Mouse (Mus musculus) CH12.LX (cell line): ENCODE data around the gene Zdhhc6. TPM values are rescaled to one million over a fixed set of nuclear protein-coding genes. Genes with fewer than 3 reads are reported as not detected.
A peak's percentile ranks its signal among the peaks of the same experiment; 100 is the strongest.

Source experiments
- DNase-seq: peaks from one replicate; pipeline ENCODE4 v3.0.0-alpha.2; 2013; ENCODE audit errors: extremely low read depth
- H3K27ac ChIP-seq: 2 replicates; pipeline ENCODE4 v1.5.1; 2012; ENCODE audit warnings: low read depth, mild to moderate bottlenecking, control low read depth, moderate library complexity; ENCODE audit not compliant: insufficient read depth
- H3K27me3 ChIP-seq: replicated peaks from 2 replicates; pipeline ENCODE3; 2012; ENCODE audit warnings: inconsistent platforms
- H3K36me3 ChIP-seq, 2 experiments: replicated peaks in 1 of 2; 2 replicates each; pipeline versions ENCODE3 to v1.6.1; 2012; ENCODE audit warnings: inconsistent platforms in 1 of 2, low read length in 1 of 2, mild to moderate bottlenecking in 1 of 2, mixed read lengths in 1 of 2, moderate library complexity in 1 of 2; ENCODE audit not compliant: control insufficient read depth in 1 of 2, insufficient read depth in 1 of 2
- H3K4me1 ChIP-seq, 2 experiments: 2 replicates each; pipeline ENCODE4 v1.6.1; 2012; ENCODE audit warnings: inconsistent platforms in 1 of 2, moderate library complexity in 1 of 2; ENCODE audit not compliant: insufficient read depth in 2 of 2, control insufficient read depth in 1 of 2
- H3K4me2 ChIP-seq: 2 replicates; pipeline ENCODE4 v1.6.1; 2012; ENCODE audit warnings: low read depth, mild to moderate bottlenecking, control low read depth; ENCODE audit not compliant: poor library complexity, insufficient read depth, severe bottlenecking
- H3K4me3 ChIP-seq, 3 experiments: fragments of 150-350 bp in 1 of 3; sonication (generic) in 1 of 3; replicated peaks in 1 of 3; 2 replicates each; pipeline versions ENCODE3 to v1.5.1; 2011 to 2012; ENCODE audit warnings: low read depth in 2 of 3, low read length in 2 of 3, mild to moderate bottlenecking in 2 of 3, moderate library complexity in 2 of 3, control low read depth in 1 of 3, improper control_type of control experiment in 1 of 3, inconsistent platforms in 1 of 3, mixed read lengths in 1 of 3; ENCODE audit not compliant: poor library complexity in 1 of 3
- H3K79me2 ChIP-seq: replicated peaks from 2 replicates; pipeline ENCODE4 v1.6.1; 2012; ENCODE audit warnings: mild to moderate bottlenecking, moderate library complexity; ENCODE audit not compliant: control insufficient read depth, poor library complexity, insufficient read depth, severe bottlenecking; ENCODE audit errors: extremely low read depth
- H3K9ac ChIP-seq: 2 replicates; pipeline ENCODE4 v1.6.1; 2012; ENCODE audit warnings: low read depth, mild to moderate bottlenecking, control low read depth, moderate library complexity; ENCODE audit not compliant: insufficient read depth
- H3K9me3 ChIP-seq: replicated peaks from 2 replicates; pipeline ENCODE3; 2012; ENCODE audit warnings: low read length, inconsistent platforms, mixed read lengths
- BHLHE40 ChIP-seq: IDR thresholded peaks from 2 replicates; pipeline ENCODE4 v1.6.1; 2011; ENCODE audit warnings: mild to moderate bottlenecking, low read depth, low read length, improper control_type of control experiment
- CHD1 ChIP-seq: IDR thresholded peaks from 2 replicates; pipeline ENCODE4 v1.6.1; 2012; ENCODE audit warnings: low read depth, low read length, improper control_type of control experiment, inconsistent platforms
- CHD2 ChIP-seq: IDR thresholded peaks from 2 replicates; pipeline ENCODE4 v1.6.1; 2011; ENCODE audit warnings: low read length, improper control_type of control experiment
- ELF1 ChIP-seq: IDR thresholded peaks from 2 replicates; pipeline ENCODE4 v1.6.1; 2014; ENCODE audit warnings: low read depth, mild to moderate bottlenecking, inconsistent platforms, low read length, improper control_type of control experiment
- JUN ChIP-seq: IDR thresholded peaks from 2 replicates; pipeline ENCODE4 v1.6.1; 2011; ENCODE audit warnings: low read depth, mild to moderate bottlenecking, low read length, improper control_type of control experiment, moderate library complexity; ENCODE audit not compliant: insufficient read depth
- MAFK ChIP-seq: IDR thresholded peaks from 2 replicates; pipeline ENCODE4 v1.6.1; 2011; ENCODE audit warnings: low read length, improper control_type of control experiment; ENCODE audit not compliant: insufficient replicate concordance
- MYC ChIP-seq: IDR thresholded peaks from 2 replicates; pipeline ENCODE4 v1.6.1; 2011; ENCODE audit warnings: low read depth, mild to moderate bottlenecking, improper control_type of control experiment, low read length
- NELFE ChIP-seq: IDR thresholded peaks from 2 replicates; pipeline ENCODE4 v1.6.1; 2011; ENCODE audit warnings: low read depth, low read length, improper control_type of control experiment
- NRF1 ChIP-seq: IDR thresholded peaks from 2 replicates; pipeline ENCODE4 v1.6.1; 2014; ENCODE audit warnings: low read depth, mild to moderate bottlenecking, inconsistent platforms, low read length, improper control_type of control experiment, moderate library complexity
- POLR2AphosphoS2 ChIP-seq: IDR thresholded peaks from 2 replicates; pipeline ENCODE4 v1.6.1; 2011; ENCODE audit warnings: low read depth, low read length, improper control_type of control experiment
- RAD21 ChIP-seq: IDR thresholded peaks from 2 replicates; pipeline ENCODE4 v1.6.1; 2011; ENCODE audit warnings: low read depth, mild to moderate bottlenecking, low read length, improper control_type of control experiment, moderate library complexity
- RCOR1 ChIP-seq: conservative IDR thresholded peaks from 2 replicates; pipeline ENCODE4 v1.6.1; 2012; ENCODE audit warnings: low read depth, mild to moderate bottlenecking, inconsistent platforms, low read length, improper control_type of control experiment
- SMC3 ChIP-seq: IDR thresholded peaks from 2 replicates; pipeline ENCODE4 v1.6.1; 2011; ENCODE audit warnings: low read depth, low read length, improper control_type of control experiment
- TBP ChIP-seq: conservative IDR thresholded peaks from 2 replicates; pipeline ENCODE4 v1.6.1; 2011; ENCODE audit warnings: low read depth, low read length, improper control_type of control experiment
- UBTF ChIP-seq: IDR thresholded peaks from 2 replicates; pipeline ENCODE4 v1.6.1; 2012; ENCODE audit warnings: low read depth, mild to moderate bottlenecking, inconsistent platforms, low read length, improper control_type of control experiment, moderate library complexity
- dilution Hi-C: fragments of 300-500 bp; cut with MboI; formaldehyde crosslinking; loops from 2 replicates; pipeline ENCODE4 v1.14.3; 2020; ENCODE audit warnings: low sequenced_read_pairs; ENCODE audit not compliant: extremely low pct_unique_long_range_greater_than_20kb, extremely low pct_ligation_motif_present
- in situ Hi-C: fragments of 300-500 bp; cut with MboI; formaldehyde crosslinking; loops from 3 replicates; pipeline ENCODE4 v1.14.3; 2019; ENCODE audit warnings: low sequenced_read_pairs, low pct_ligation_motif_present, low pct_unique_long_range_greater_than_20kb, mixed read lengths
- polyA plus RNA-seq: library from polyadenylated mRNA; unstranded; fragments of >175 nt; gene quantifications from 2 replicates; pipeline ENCODE4 v1.2.1, GENCODE M21; 2012; ENCODE audit warnings: low read depth; ENCODE audit not compliant: insufficient read length
- total RNA-seq, 2 experiments: library from RNA; depleted of rRNA; stranded (reverse); fragments of 300-350 nt in 1 of 2; fragments of >200 nt in 1 of 2; gene quantifications; 2 replicates each; pipeline ENCODE4 v1.2.3; 2012 to 2014

Gene Zdhhc6
- total and polyA plus RNA-seq, 3 experiments, result 101 to 143 (median 101) TPM

GRCm38 (mm10) chr19:55331776-55332175 is 15.9 kb upstream of the Zdhhc6 start:
- no peak for DNase-seq
- Histone ChIP-seq H3K27me3 (no peaks in the 10 kb centered on the region), H3K4me2 (no peak overlapping the region), H3K36me3 (peaks cover 37 to 78% of the 10 kb centered on the region in 2 experiments), H3K9ac (no peak overlapping the region), H3K9me3 (no peaks in the 10 kb centered on the region), H3K4me3 (no peak overlapping the region), H3K79me2 (no peaks in the 10 kb centered on the region), H3K4me1 (no peaks in the 10 kb centered on the region), H3K27ac (no peak overlapping the region)
- no peak for TF ChIP-seq CHD2
- no peak for TF ChIP-seq JUN
- no peak for TF ChIP-seq ELF1
- no peak for TF ChIP-seq MYC
- no peak for TF ChIP-seq BHLHE40
- in situ Hi-C loops, result no loop called here
- dilution Hi-C loops, result no loop called here

DNA sequence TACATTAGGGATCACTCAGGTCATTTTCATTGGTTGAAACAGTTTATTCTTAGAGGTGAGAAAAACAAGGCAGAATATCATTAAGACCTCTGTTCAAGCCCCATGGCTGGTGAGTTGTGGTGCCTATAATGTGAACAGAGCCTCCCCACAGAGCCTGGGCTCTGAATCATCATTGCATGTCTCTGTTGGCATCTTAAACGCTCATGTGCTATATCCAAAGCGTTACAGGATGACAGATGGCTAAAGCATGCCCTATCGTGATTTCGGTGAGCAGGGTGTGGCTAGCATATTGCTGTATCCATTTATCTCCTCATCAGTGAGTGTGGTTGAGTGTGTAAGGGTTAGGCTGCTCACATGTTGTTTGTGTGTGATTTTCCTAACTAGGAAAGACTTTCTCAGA is 11.7 kb upstream of the Zdhhc6 start:
- peaks cover 50 to 91% of the 10 kb centered on the region in 2 experiments for H3K36me3 ChIP-seq
- H3K4me1 ChIP-seq, result no peaks in the 10 kb centered on the region
- no peak for DNase-seq
- dilution Hi-C loops, result no loop called here
- H3K4me2 ChIP-seq, result no peak overlapping the region
- no peaks in the 10 kb centered on the region for H3K9me3 ChIP-seq
- in situ Hi-C loops, result loop anchor here (5.0 kb wide), 1 partner anchor 105 kb away; no protein-coding TSS in a partner anchor
- H3K9ac ChIP-seq, result no peak overlapping the region
- no peak overlapping the region for H3K4me3 ChIP-seq
- H3K79me2 ChIP-seq, result no peaks in the 10 kb centered on the region
- no peaks in the 10 kb centered on the region for H3K27me3 ChIP-seq
- no peak overlapping the region for H3K27ac ChIP-seq
- TF ChIP-seq UBTF (no peak), RAD21 (no peak), CHD1 (no peak), POLR2AphosphoS2 (no peak), BHLHE40 (no peak), CHD2 (no peak), MYC (no peak), MAFK (no peak)

GRCm38 (mm10) chr19:55322604-55323003 is 6.8 kb upstream of the Zdhhc6 start:
- H3K36me3 ChIP-seq, result peaks cover 20 to 63% of the 10 kb centered on the region in 2 experiments
- TF ChIP-seq JUN (no peak), NRF1 (no peak), NELFE (no peak), SMC3 (no peak), RCOR1 (no peak), TBP (no peak), MAFK (peak; percentile 93), UBTF (no peak), RAD21 (no peak)

More at GRCm38 (mm10) chr19:55322604-55323003, 6.8 kb upstream of the Zdhhc6 start:
- dilution Hi-C loops, result no loop called here
- Histone ChIP-seq H3K4me1 (peaks cover 0 to 15% of the 10 kb centered on the region in 2 experiments; a peak in 2 of 4 replicates), H3K9ac (no peak overlapping the region), H3K9me3 (no peaks in the 10 kb centered on the region), H3K4me2 (no peak overlapping the region), H3K79me2 (peaks cover 18% of the 10 kb centered on the region), H3K27ac (no peak overlapping the region), H3K4me3 (no peak overlapping the region), H3K27me3 (no peaks in the 10 kb centered on the region)
- in situ Hi-C loops, result no loop called here
- DNase-seq, result no peak
